Mouse (Mus musculus) C2C12 (cell line): ENCODE results near the gene A630076J17Rik.

ENCODE experiments used
- CTCF ChIP-seq: IDR thresholded peaks from one replicate; pipeline ENCODE4 v1.5.1; 2011; ENCODE audit not compliant: control insufficient read depth, insufficient read depth, insufficient read length
- MAX ChIP-seq: IDR thresholded peaks from one replicate; pipeline ENCODE4 v1.6.1; 2011; ENCODE audit warnings: mild to moderate bottlenecking, control low read depth
- MYOG ChIP-seq: IDR thresholded peaks from one replicate; pipeline ENCODE4 v1.6.1; 2011; ENCODE audit not compliant: control insufficient read depth, insufficient read length; ENCODE audit errors: extremely low read depth
- USF1 ChIP-seq: IDR thresholded peaks from one replicate; pipeline ENCODE4 v1.6.1; 2011; ENCODE audit warnings: low read depth, mild to moderate bottlenecking, control low read depth, moderate library complexity

DNA sequence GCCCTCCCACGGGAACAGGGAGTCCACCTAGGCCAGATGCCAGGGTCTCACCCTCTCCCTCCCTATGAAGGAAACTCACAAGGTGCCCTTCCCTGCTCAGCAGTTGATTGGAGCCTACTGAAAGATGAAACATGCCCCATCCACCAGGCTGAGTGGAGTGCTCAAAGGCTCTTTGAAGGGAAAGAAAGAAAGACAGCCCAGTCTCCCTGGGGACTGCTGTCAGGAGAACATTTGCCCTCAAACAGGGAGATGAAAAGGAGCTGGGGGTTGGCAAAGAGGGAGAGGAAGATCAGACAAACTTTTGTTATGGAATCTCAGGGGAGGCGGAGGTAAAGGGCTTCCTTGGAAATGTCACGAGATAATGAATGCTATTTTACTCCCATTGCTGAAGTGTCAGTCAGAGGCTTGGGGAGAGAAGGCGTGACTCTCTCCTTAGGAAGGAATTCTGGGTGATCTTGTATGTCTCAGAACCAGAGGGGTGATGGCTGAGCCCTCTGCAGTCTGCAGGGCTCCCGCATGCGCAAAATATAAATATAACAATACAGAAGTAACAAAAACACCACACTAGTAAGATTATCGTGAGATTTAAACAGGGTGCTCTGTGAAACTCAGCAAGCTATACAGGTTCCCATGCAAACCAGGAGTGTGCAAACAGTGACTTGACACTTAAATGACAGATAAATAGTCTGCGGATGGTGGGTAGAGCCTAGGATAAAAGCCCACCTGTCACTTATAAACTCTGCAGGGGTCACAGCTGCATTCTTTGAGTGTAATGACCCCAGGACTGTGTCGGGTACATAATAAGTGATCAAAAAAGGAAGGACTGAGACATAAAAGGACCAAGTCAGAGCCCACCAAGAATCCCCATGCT is 28.9 kb upstream of the A630076J17Rik start:
- TF ChIP-seq CTCF, result no peak
- no peak for TF ChIP-seq MYOG
- TF ChIP-seq MAX, result no peak
- TF ChIP-seq USF1, result no peak
